Mouse (Mus musculus): ENCODE results near the gene Cd8a. TPM values are rescaled to one million over a fixed set of nuclear protein-coding genes. Genes with fewer than 3 reads are reported as not detected.
"Not testable (repeated sequence)": the region's sequence is repeated elsewhere in the genome, so short reads cannot be mapped to it uniquely, and the experiment has no call there.

Cd8a gene
- not detected in 2 replicates for polyA plus RNA-seq (2014; fragmentation: Nextera tagmentation; extraction: Ambion mirVana)

DNA sequence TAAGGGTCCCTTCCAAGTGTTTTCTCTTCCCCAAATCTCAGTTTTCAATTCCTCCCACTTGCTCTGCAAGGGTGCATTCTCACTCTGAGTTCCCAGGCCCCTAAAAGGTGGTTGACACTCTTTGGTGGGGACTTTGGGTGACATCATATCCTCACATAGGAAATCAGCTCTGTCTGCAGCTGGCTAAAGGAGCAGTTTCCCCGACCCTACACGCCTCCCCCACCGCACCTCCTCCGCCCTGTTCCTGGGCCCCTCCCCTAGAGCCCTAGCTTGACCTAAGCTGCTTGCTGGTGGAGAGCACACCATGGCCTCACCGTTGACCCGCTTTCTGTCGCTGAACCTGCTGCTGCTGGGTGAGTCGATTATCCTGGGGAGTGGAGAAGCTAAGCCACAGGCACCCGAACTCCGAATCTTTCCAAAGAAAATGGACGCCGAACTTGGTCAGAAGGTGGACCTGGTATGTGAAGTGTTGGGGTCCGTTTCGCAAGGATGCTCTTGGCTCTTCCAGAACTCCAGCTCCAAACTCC lies at the start of gene Cd8a:
TSS of gene Cd8a (plus strand) at position 179 of the 527 bp plus-strand sequence.
- Histone ChIP-seq H3K9ac (ENCODE audit: low read length) (no peak within 1 kb of the TSS), H3K4me3 (ENCODE audit: low read depth, low read length) (no peak within 1 kb of the TSS), H3K9me3 (ENCODE audit: control insufficient read depth, low read length) (no peaks in the 10 kb centered on the region), H3K4me1 (ENCODE audit: control insufficient read depth, insufficient read depth, low read length) (no peaks in the 10 kb centered on the region), H3K36me3 (ENCODE audit: control insufficient read depth, insufficient read depth, low read length) (no peaks in the 10 kb centered on the region), H3K27ac (ENCODE audit: low read depth, low read length) (no peak within 1 kb of the TSS), H3K4me2 (no peak within 1 kb of the TSS), H3K27me3 (ENCODE audit: control insufficient read depth, insufficient read depth, low read length) (no peaks in the 10 kb centered on the region)
- 82% methylated on average over 14 of the region's 14 CpGs for whole genome bisulfite sequencing
- DNase-seq (ENCODE audit: low spot score, missing footprints) (no peak), ATAC-seq (ENCODE audit: low FRiP score) (no peak)

DNA sequence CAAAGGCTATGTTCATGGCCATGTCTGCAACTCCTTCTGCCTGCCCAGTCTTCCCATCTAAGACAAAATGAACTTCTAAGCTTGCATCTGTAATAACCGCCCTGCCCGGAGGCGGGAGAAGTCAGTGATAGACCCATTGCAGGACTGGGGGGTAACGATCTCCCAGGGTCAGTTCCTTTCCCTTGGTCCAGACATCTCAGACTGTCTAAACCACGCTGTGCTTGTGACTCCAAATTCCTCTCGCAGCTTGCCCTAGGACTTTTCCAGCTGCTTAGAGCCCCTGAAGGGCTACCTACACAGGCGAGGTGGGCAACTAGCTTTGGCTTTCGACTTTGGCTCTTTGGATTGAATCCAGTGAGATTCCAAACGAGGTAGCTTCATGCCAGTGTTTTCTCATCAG lies 48.4 kb upstream of the Cd8a start:
- Histone ChIP-seq H3K9me3 (ENCODE audit: control insufficient read depth, low read length) (no peaks in the 10 kb centered on the region), H3K36me3 (ENCODE audit: control insufficient read depth, insufficient read depth, low read length) (no peaks in the 10 kb centered on the region), H3K4me2 (no peak overlapping the region), H3K9ac (ENCODE audit: low read length) (no peak overlapping the region), H3K27ac (ENCODE audit: low read depth, low read length) (no peak overlapping the region), H3K27me3 (ENCODE audit: control insufficient read depth, insufficient read depth, low read length) (no peaks in the 10 kb centered on the region), H3K4me3 (ENCODE audit: low read depth, low read length) (no peak overlapping the region), H3K4me1 (ENCODE audit: control insufficient read depth, insufficient read depth, low read length) (no peaks in the 10 kb centered on the region)
- ATAC-seq (ENCODE audit: low FRiP score) (no peak), DNase-seq (ENCODE audit: low spot score, missing footprints) (no peak)
- 88% methylated on average over 9 of the region's 9 CpGs for WGBS

DNA sequence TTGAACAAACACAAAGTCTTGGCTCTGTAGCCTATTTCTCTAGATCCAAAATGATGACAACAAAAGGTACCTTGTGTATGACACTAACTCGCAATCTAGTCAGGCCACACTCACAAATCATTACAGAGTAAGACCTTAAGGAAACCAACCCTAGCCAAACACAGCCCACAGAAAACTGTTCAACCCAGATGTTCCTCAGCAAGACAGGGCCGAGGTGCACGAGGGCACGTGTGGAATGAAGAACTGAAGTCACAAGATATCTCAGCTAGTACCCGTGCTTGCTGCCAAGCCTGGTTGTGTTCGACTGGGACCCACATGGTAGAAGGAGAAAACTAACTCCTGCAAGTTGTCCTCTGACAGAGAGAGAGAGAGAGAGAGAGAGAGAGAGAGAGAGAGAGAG lies 43.3 kb upstream of the Cd8a start:
- H3K27ac ChIP-seq (ENCODE audit: low read depth, low read length): no peak overlapping the region
- H3K9ac ChIP-seq (ENCODE audit: low read length): no peak overlapping the region
- 89% methylated on average over 6 of the region's 6 CpGs for whole genome bisulfite sequencing

DNA sequence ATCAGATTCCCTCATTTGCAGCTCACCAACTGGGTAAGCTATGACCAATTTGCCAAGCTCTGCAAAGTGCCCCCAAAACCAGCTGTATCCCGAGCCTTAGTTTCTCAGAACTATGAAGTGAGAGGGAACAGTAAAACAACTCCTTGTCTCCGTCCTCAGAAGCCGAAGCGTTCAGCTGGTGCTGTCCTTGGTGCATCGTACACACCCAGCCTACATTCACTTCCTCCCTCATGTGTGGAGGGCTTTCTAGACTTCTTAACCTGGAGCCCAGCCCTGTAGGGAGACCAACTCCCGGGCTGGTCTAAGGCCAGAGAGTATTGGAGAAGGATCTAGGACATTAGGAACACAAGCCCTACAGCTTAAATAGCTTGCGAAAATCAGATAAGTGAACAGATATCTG lies 42.7 kb upstream of the Cd8a start:
- H3K4me3 ChIP-seq (ENCODE audit: low read depth, low read length): no peak overlapping the region
- H3K4me1 ChIP-seq (ENCODE audit: control insufficient read depth, insufficient read depth, low read length): no peaks in the 10 kb centered on the region
- no peak for DNase-seq (ENCODE audit: low spot score, missing footprints)
- WGBS: 88% methylated on average over 7 of the region's 7 CpGs
- H3K27ac ChIP-seq (ENCODE audit: low read depth, low read length): no peak overlapping the region
- no peak overlapping the region for H3K9ac ChIP-seq (ENCODE audit: low read length)
- H3K27me3 ChIP-seq (ENCODE audit: control insufficient read depth, insufficient read depth, low read length): no peaks in the 10 kb centered on the region
- H3K4me2 ChIP-seq: no peak overlapping the region
- no peaks in the 10 kb centered on the region for H3K36me3 ChIP-seq (ENCODE audit: control insufficient read depth, insufficient read depth, low read length)
- no peak for ATAC-seq (ENCODE audit: low FRiP score)
- no peaks in the 10 kb centered on the region for H3K9me3 ChIP-seq (ENCODE audit: control insufficient read depth, low read length)

More for the DNA sequence above, 43.3 kb upstream of the Cd8a start:
- ATAC-seq (ENCODE audit: low FRiP score) (no peak), DNase-seq (ENCODE audit: low spot score, missing footprints) (no peak)
- Histone ChIP-seq H3K9me3 (ENCODE audit: control insufficient read depth, low read length) (no peaks in the 10 kb centered on the region), H3K4me2 (no peak overlapping the region), H3K4me3 (ENCODE audit: low read depth, low read length) (no peak overlapping the region), H3K36me3 (ENCODE audit: control insufficient read depth, insufficient read depth, low read length) (no peaks in the 10 kb centered on the region), H3K27me3 (ENCODE audit: control insufficient read depth, insufficient read depth, low read length) (no peaks in the 10 kb centered on the region), H3K4me1 (ENCODE audit: control insufficient read depth, insufficient read depth, low read length) (no peaks in the 10 kb centered on the region)

DNA sequence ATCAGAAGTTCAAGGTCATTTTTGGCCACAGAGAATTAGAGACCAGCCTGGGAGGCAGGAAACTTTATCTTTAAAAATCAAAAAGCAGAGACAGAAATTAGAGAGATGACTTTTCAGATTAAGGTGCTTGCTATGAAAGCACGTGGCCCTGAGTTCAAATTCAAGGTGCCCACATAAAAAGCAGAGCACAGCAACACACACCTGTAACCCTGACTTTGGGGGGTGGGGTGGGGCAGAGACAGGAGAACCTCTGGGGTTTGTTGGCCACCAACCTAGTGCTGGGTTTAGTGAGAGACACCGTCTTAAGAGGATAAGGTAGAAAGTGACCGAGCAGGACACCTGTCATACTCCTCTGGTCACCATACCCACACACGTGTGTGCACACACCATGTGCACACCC lies 41.7 kb upstream of the Cd8a start:
- H3K36me3 ChIP-seq (ENCODE audit: control insufficient read depth, insufficient read depth, low read length); H3K4me1 ChIP-seq (ENCODE audit: control insufficient read depth, insufficient read depth, low read length); H3K9me3 ChIP-seq (ENCODE audit: control insufficient read depth, low read length); H3K27ac ChIP-seq (ENCODE audit: low read depth, low read length); DNase-seq (ENCODE audit: low spot score, missing footprints); H3K27me3 ChIP-seq (ENCODE audit: control insufficient read depth, insufficient read depth, low read length); ATAC-seq (ENCODE audit: low FRiP score); H3K4me2 ChIP-seq; H3K4me3 ChIP-seq (ENCODE audit: low read depth, low read length); H3K9ac ChIP-seq (ENCODE audit: low read length): not testable (repeated sequence)
- 82% methylated on average over 2 of the region's 4 CpGs for WGBS

DNA sequence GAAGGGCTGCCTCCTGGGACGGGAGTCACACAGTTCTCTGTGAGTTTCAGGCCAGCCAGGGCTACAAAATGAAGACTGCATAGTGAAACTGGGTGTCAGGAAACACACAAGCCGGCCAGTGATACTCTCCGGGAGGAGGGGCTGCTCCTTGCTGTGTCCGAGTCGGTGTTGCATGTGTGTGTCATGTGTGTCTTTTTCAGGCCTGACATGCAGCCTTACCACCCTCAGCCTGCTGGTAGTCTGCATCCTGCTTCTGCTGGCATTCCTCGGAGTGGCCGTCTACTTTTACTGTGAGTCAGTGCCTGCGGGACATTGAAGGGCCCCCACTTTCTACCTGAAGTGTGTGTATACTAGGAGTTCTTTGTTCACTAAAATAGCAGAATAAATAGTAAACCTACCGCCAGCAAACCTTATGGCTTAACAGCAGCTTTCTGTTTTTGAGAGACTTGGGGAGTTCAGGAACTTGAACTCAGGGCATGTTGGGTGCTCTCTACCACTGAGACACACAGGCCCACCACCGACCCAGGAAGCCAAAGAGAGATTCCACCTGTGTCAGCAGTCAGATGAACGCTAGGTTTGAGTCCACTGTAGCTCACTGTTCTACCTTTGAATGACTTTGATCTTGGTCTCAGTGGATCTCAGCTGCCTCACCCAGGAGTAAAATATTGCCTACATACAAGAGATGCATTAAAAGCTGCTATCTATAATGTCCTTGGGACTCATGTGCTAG lies 40.8 kb upstream of the Cd8a start:
- H3K9ac ChIP-seq (ENCODE audit: low read length): no peak overlapping the region
- no peaks in the 10 kb centered on the region for H3K27me3 ChIP-seq (ENCODE audit: control insufficient read depth, insufficient read depth, low read length)
- 85% methylated on average over 11 of the region's 11 CpGs for WGBS
- no peaks in the 10 kb centered on the region for H3K36me3 ChIP-seq (ENCODE audit: control insufficient read depth, insufficient read depth, low read length)
- ATAC-seq (ENCODE audit: low FRiP score) (no peak), DNase-seq (ENCODE audit: low spot score, missing footprints) (no peak)
- no peak overlapping the region for H3K4me2 ChIP-seq
- no peaks in the 10 kb centered on the region for H3K9me3 ChIP-seq (ENCODE audit: control insufficient read depth, low read length)
- H3K4me1 ChIP-seq (ENCODE audit: control insufficient read depth, insufficient read depth, low read length): no peaks in the 10 kb centered on the region
- H3K27ac ChIP-seq (ENCODE audit: low read depth, low read length): no peak overlapping the region
- H3K4me3 ChIP-seq (ENCODE audit: low read depth, low read length): no peak overlapping the region

DNA sequence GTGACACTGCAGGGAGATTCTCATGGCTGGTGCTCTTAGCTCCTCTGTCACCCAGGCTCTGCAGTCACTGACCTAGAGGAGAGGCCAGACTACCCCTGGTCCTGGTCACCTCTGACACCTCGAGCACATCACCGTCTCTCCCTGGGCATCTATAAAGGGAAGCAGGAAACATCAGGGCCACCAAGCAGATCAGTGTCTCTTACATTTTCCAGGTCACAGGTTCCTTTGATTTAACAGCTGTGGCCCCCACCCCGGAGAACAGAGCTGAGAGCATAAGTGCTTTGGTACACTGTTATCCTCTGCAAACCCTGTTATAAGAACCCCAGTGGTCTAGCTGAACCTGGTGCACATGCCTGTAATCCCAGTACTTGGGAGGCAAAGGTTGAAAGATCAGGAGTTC lies 40.2 kb upstream of the Cd8a start:
- no peak for DNase-seq (ENCODE audit: low spot score, missing footprints)
- Histone ChIP-seq H3K4me1 (ENCODE audit: control insufficient read depth, insufficient read depth, low read length) (no peaks in the 10 kb centered on the region), H3K4me2 (no peak overlapping the region), H3K9me3 (ENCODE audit: control insufficient read depth, low read length) (no peaks in the 10 kb centered on the region), H3K4me3 (ENCODE audit: low read depth, low read length) (no peak overlapping the region), H3K27ac (ENCODE audit: low read depth, low read length) (no peak overlapping the region), H3K9ac (ENCODE audit: low read length) (no peak overlapping the region), H3K36me3 (ENCODE audit: control insufficient read depth, insufficient read depth, low read length) (no peaks in the 10 kb centered on the region), H3K27me3 (ENCODE audit: control insufficient read depth, insufficient read depth, low read length) (no peaks in the 10 kb centered on the region)
- no peak for ATAC-seq (ENCODE audit: low FRiP score)
- WGBS: 71% methylated on average over 3 of the region's 3 CpGs

DNA sequence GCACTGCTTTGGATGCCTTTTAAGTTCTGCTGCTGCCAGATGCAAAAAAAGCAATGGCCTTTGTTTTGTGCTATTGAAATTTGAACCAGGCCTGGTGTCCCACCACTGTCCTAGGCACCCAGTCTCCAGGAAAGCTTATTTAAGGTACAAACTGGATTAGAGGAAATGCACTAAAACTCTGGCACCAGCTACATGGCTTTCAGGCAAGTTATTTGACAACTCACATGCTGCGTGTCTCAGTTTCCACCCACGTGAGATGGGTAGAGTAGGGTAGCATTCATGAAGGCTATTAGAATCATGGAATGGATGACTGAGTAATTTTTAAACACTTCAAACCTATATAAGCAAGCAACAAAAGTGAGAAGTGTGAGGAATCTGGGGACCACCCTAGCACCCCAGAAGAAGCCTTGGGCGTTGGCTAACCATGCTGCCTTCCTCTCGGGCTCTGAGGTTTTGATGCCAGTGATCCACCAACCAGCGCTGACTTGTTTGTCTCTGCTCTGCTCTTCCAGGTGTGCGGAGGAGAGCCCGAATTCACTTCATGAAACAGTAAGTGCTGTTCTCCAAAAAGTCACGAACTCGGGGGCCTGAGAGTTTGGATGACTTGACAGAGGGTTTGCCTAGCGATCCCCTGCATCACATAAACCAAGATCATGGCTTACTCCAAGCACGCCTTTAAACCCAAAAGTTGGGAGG lies 39.5 kb upstream of the Cd8a start:
- no peaks in the 10 kb centered on the region for H3K36me3 ChIP-seq (ENCODE audit: control insufficient read depth, insufficient read depth, low read length)
- H3K27me3 ChIP-seq (ENCODE audit: control insufficient read depth, insufficient read depth, low read length): no peaks in the 10 kb centered on the region
- no peak overlapping the region for H3K4me2 ChIP-seq
- no peak overlapping the region for H3K9ac ChIP-seq (ENCODE audit: low read length)
- 89% methylated on average over 11 of the region's 11 CpGs for WGBS
- DNase-seq (ENCODE audit: low spot score, missing footprints) (no peak), ATAC-seq (ENCODE audit: low FRiP score) (no peak)
- H3K4me3 ChIP-seq (ENCODE audit: low read depth, low read length): no peak overlapping the region
- H3K27ac ChIP-seq (ENCODE audit: low read depth, low read length): no peak overlapping the region
- no peaks in the 10 kb centered on the region for H3K4me1 ChIP-seq (ENCODE audit: control insufficient read depth, insufficient read depth, low read length)
- H3K9me3 ChIP-seq (ENCODE audit: control insufficient read depth, low read length): no peaks in the 10 kb centered on the region

DNA sequence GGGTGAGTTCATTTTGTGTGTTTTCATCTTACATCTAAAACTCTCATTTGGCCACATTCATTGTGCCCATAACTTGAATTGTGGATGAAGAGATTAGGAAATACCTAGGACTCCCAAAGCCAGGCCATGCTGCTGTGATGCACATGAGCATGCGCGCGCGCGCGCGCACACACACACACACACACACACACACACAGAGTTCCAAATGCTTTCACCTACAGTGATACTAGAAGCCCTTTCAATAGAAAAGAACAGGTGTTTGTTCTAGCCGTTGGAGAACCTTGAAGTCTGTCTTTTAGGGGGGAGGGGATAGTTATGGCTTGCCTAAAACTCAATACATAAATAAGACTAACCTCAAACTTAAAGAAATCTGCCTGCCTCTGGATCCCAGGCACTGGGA lies 35.6 kb upstream of the Cd8a start:
- ATAC-seq (ENCODE audit: low FRiP score): no peak
- no peak overlapping the region for H3K4me2 ChIP-seq

More for the DNA sequence above, 35.6 kb upstream of the Cd8a start:
- Histone ChIP-seq H3K9me3 (ENCODE audit: control insufficient read depth, low read length) (no peaks in the 10 kb centered on the region), H3K36me3 (ENCODE audit: control insufficient read depth, insufficient read depth, low read length) (no peaks in the 10 kb centered on the region), H3K27ac (ENCODE audit: low read depth, low read length) (no peak overlapping the region), H3K4me3 (ENCODE audit: low read depth, low read length) (no peak overlapping the region), H3K4me1 (ENCODE audit: control insufficient read depth, insufficient read depth, low read length) (no peaks in the 10 kb centered on the region), H3K9ac (ENCODE audit: low read length) (no peak overlapping the region), H3K27me3 (ENCODE audit: control insufficient read depth, insufficient read depth, low read length) (no peaks in the 10 kb centered on the region)
- WGBS: 96% methylated on average over 8 of the region's 8 CpGs
- DNase-seq (ENCODE audit: low spot score, missing footprints): no peak
